Mouse (Mus musculus) liver, embryonic 13.5 days (tissue): ENCODE measurements at regions not wholly inside any gene's neighbourhood (a gene's known extent, or its start where the extent isn't known, plus 50 kb on each side); places are given as distances from the start of the nearest gene placed in this dataset.

Experiments
- ATAC-seq: fragments of 200-750 bp; cut with Nextera tagmentation; 2 replicates; pipeline ENCODE4 v1.8.0; 2017; ENCODE audit warnings: low read depth, mild to moderate bottlenecking, moderate number of reproducible peaks, moderate library complexity
- DNase-seq: peaks from one replicate; pipeline ENCODE4 v3.0.0; 2022
- H3K27ac ChIP-seq: fragments of 300-500 bp; sonication (generic); 2 replicates; pipeline ENCODE4 v1.5.1; 2015; ENCODE audit warnings: moderate library complexity, mild to moderate bottlenecking, inconsistent platforms
- H3K27me3 ChIP-seq: fragments of 300-500 bp; sonication (generic); 2 replicates; pipeline ENCODE4 v1.6.1; 2015; ENCODE audit warnings: mild to moderate bottlenecking, inconsistent platforms
- H3K36me3 ChIP-seq: fragments of 300-500 bp; sonication (generic); 2 replicates; pipeline ENCODE4 v1.6.1; 2015; ENCODE audit warnings: mild to moderate bottlenecking, inconsistent platforms
- H3K4me1 ChIP-seq: fragments of 300-500 bp; sonication (generic); replicated peaks from 2 replicates; pipeline ENCODE4 v1.6.1; 2015; ENCODE audit warnings: inconsistent platforms
- H3K4me2 ChIP-seq: fragments of 300-500 bp; sonication (generic); 2 replicates; pipeline ENCODE4 v1.6.1; 2015; ENCODE audit warnings: inconsistent platforms, mild to moderate bottlenecking, moderate library complexity
- H3K4me3 ChIP-seq: fragments of 300-500 bp; sonication (generic); replicated peaks from 2 replicates; pipeline ENCODE4 v1.5.1; 2015; ENCODE audit warnings: mild to moderate bottlenecking, inconsistent platforms
- H3K9ac ChIP-seq: fragments of 300-500 bp; sonication (generic); 2 replicates; pipeline ENCODE4 v1.6.1; 2015; ENCODE audit warnings: mild to moderate bottlenecking, inconsistent platforms
- H3K9me3 ChIP-seq: fragments of 300-500 bp; sonication (generic); replicated peaks from 2 replicates; pipeline ENCODE4 v1.6.1; 2016; ENCODE audit warnings: inconsistent platforms
- WGBS: fragments of 180-500 bp; shearing (Covaris S2); methylation state at CpG from one replicate; pipeline ENCODE4 v1.1.7; 2015; ENCODE audit not compliant: insufficient replicate concordance; 5-methylcytosine and 5-hydroxymethylcytosine counted together

GRCm38 (mm10) chr3:128028856-128029564, 132.9 kb upstream of the Fam241a start:
- WGBS, result 52% methylated on average over 11 of the region's 11 CpGs
- Histone ChIP-seq H3K9me3 (no peaks in the 10 kb centered on the region), H3K4me1 (no peaks in the 10 kb centered on the region), H3K27me3 (no peaks in the 10 kb centered on the region), H3K36me3 (no peaks in the 10 kb centered on the region), H3K27ac (no peak overlapping the region), H3K4me3 (no peak overlapping the region), H3K9ac (no peak overlapping the region), H3K4me2 (no peak overlapping the region)
- ATAC-seq, result no peak
- DNase-seq, result no peak

GRCm38 (mm10) chr3:128024856-128025255, 128.7 kb upstream of the Fam241a start:
- Histone ChIP-seq H3K9ac (no peak overlapping the region), H3K27me3 (no peaks in the 10 kb centered on the region), H3K4me2 (no peak overlapping the region), H3K36me3 (no peaks in the 10 kb centered on the region), H3K9me3 (no peaks in the 10 kb centered on the region; the same call in 1 of the 2 replicates), H3K27ac (no peak overlapping the region), H3K4me3 (no peak overlapping the region), H3K4me1 (no peaks in the 10 kb centered on the region)
- no peak for ATAC-seq
- WGBS, result 74% methylated on average over 12 of the region's 12 CpGs
- no peak for DNase-seq

DNA sequence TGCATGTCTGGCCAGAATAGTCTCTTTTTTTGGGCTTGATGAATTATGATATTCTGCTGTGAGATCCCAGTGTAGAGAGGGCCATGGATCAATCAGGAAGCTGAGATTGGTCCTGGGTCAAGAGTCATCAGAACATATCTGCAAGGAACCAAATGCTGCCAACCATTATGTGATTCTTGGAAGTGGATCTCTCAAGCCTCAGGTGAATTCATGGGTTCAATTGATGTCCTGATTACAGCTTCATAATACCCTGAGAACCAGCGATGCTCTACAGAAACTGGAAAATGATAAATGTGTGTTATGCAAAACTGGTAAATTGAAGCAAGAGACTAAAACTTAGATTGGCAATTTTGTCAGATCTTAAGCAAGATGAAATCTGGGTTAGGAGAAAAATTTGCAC, 118.8 kb upstream of the Fam241a start:
- ATAC-seq (no peak), DNase-seq (no peak)
- H3K9ac ChIP-seq, result no peak overlapping the region
- no peaks in the 10 kb centered on the region for H3K4me1 ChIP-seq
- no peaks in the 10 kb centered on the region for H3K27me3 ChIP-seq
- 73% methylated on average over 1 of the region's 1 CpGs for WGBS
- no peak overlapping the region for H3K4me3 ChIP-seq
- H3K27ac ChIP-seq, result no peak overlapping the region
- no peak overlapping the region for H3K4me2 ChIP-seq
- H3K9me3 ChIP-seq, result no peaks in the 10 kb centered on the region
- H3K36me3 ChIP-seq, result no peaks in the 10 kb centered on the region

DNA sequence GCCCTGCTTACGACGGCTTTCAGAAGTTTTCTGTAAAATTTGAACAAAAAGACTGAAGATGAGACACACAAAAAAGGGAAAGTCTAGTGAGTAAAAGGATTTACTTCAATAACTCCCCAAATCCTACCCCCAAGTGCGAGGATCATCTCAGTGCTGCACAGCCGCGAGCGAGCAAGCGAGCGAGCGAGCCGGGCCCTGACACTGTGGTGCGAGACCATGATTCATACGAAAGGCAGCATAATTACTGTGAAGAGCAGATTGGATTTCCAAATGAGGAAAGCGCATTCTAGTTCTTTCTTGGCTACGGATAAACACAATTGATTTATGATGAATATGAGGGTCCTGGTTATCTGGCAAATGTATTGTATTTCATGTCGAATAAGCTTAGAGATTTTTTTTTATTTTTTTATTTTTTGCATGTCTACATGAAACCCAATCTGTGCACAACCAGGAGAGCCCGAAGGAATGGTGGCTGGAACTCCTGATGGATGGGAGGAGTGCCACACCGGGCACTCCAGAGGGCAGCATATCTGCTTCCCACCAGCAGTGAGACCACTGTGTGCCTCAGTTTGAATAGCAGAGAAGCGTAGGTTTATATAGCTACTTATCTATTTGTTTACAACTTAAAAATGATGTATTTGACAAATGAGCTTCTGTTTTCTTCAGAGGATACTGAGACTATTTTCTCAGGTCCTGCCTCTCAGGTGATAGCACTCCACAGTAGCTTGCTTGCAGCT, 106.9 kb upstream of the Fam241a start:
- H3K36me3 ChIP-seq, result no peaks in the 10 kb centered on the region
- no peak overlapping the region for H3K4me2 ChIP-seq
- 69% methylated on average over 18 of the region's 18 CpGs for WGBS
- no peak overlapping the region for H3K4me3 ChIP-seq
- H3K9me3 ChIP-seq, result no peaks in the 10 kb centered on the region
- no peaks in the 10 kb centered on the region for H3K4me1 ChIP-seq
- no peak overlapping the region for H3K27ac ChIP-seq
- no peak overlapping the region for H3K9ac ChIP-seq
- DNase-seq, result no peak
- no peaks in the 10 kb centered on the region for H3K27me3 ChIP-seq
- no peak for ATAC-seq

DNA sequence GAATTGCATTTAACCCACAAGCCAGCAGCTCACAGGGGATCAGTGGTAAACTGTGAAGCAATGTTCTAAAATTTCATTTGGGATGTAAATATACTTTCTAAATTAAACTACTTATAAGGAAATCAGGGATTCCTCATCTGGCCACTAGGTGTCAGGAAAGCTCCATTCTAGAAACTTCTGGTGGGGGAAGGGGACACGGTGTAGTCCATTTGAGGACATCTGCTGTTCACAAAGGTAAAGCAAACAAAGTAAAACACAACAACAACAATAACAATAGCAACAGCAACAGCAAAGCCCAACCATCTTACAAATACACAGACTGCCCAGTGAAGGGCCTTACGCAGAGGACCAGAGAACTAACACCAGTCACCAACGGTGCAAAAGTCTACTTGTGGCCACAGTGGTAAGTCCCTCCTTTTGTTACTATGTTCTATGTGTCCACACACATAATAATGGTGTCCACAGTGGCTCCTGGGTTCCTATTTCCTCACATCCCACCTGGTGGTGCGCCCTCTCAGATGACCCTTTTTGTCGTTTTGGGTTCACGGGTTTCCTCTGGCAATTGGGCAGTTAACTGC, 105.9 kb upstream of the Fam241a start:
- Histone ChIP-seq H3K27me3 (no peaks in the 10 kb centered on the region), H3K27ac (no peak overlapping the region), H3K4me1 (no peaks in the 10 kb centered on the region), H3K9me3 (no peaks in the 10 kb centered on the region), H3K9ac (no peak overlapping the region), H3K4me2 (no peak overlapping the region), H3K36me3 (no peaks in the 10 kb centered on the region), H3K4me3 (no peak overlapping the region)
- ATAC-seq (no peak), DNase-seq (no peak)
- 69% methylated on average over 6 of the region's 6 CpGs for WGBS

- H3K27ac ChIP-seq, result no peak overlapping the region
- H3K4me3 ChIP-seq, result no peak overlapping the region
- no peaks in the 10 kb centered on the region for H3K4me1 ChIP-seq
- DNase-seq, result no peak
- no peaks in the 10 kb centered on the region for H3K36me3 ChIP-seq
- H3K4me2 ChIP-seq, result no peak overlapping the region
- 53% methylated on average over 7 of the region's 7 CpGs for WGBS
- no peak overlapping the region for H3K9ac ChIP-seq
- H3K27me3 ChIP-seq, result no peaks in the 10 kb centered on the region
- no peaks in the 10 kb centered on the region for H3K9me3 ChIP-seq
- no peak for ATAC-seq
Measured at GRCm38 (mm10) chr3:127995678-127996077, 99.6 kb upstream of the Fam241a start.

DNA sequence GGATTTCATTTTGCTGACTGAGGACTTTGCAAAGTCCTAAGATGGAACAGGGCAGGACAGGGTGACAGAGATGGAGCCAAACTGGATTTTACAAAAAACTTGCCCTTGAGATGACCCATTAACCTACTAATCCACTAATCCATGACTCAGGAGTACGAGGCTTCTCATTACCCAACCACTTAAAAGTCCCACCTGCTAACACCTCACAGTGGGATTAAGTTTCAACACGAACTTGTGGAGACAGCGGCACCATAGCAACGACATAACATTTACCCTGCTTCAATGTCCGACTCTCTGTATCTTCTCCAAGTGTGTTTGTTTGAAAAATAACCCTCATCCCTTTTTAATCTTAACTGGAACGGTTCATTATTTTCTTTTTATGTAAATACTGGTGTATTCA, 91.5 kb upstream of the Fam241a start:
- H3K4me2 ChIP-seq, result no peak overlapping the region
- H3K4me1 ChIP-seq, result no peaks in the 10 kb centered on the region
- H3K27me3 ChIP-seq, result no peaks in the 10 kb centered on the region
- H3K36me3 ChIP-seq, result no peaks in the 10 kb centered on the region
- 47% methylated on average over 6 of the region's 6 CpGs for WGBS
- ATAC-seq (no peak), DNase-seq (no peak)
- no peak overlapping the region for H3K4me3 ChIP-seq
- H3K9me3 ChIP-seq, result no peaks in the 10 kb centered on the region
- H3K9ac ChIP-seq, result no peak overlapping the region
- no peak overlapping the region for H3K27ac ChIP-seq

DNA sequence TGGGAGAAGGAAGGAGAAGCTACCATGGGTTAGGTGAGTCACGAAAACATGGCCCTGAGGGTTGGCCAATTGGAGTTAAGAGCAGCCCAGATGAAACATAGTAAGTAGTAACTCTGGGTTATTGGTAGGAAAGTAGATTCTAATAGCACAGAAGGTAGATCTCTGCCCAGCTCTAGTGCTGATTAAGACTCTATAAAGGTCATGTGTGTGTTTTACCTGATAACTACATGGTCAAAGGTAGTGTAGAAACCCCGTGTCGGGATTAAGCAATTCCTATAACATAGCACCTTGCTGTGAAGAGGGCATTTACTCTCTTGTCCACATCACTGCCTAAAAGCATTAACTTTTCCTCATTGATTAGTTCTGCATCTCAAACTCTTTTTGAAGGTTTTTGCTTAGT, 89.0 kb upstream of the Fam241a start:
- no peak for ATAC-seq
- Histone ChIP-seq H3K27me3 (no peaks in the 10 kb centered on the region), H3K4me1 (no peaks in the 10 kb centered on the region), H3K9me3 (no peaks in the 10 kb centered on the region), H3K9ac (no peak overlapping the region), H3K4me2 (no peak overlapping the region), H3K4me3 (no peak overlapping the region), H3K36me3 (no peaks in the 10 kb centered on the region), H3K27ac (no peak overlapping the region)
- WGBS, result 69% methylated on average over 3 of the region's 3 CpGs
- no peak for DNase-seq

DNA sequence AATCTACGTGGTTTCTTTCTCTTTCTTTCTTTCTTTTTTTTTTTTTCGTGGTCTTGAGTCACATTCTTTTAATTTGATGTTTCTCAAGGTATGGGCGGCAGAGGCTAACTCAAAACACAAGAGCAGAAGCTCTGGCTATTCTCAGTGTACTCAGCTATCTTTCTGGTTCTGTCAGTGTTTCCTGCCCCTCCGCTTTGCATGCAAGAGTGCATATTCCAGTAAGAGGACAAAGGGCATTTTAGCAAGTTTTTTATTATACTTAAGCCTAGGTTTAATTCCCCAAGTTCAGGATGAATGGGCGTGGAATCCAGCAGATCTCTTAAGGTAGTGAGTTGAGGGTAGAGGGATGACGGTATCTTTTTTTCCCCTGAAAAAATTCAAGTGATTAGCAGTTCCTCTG, 81.1 kb upstream of the Fam241a start:
- no peak for DNase-seq
- no peaks in the 10 kb centered on the region for H3K9me3 ChIP-seq
- no peak overlapping the region for H3K9ac ChIP-seq
- H3K4me1 ChIP-seq, result no peaks in the 10 kb centered on the region
- no peaks in the 10 kb centered on the region for H3K36me3 ChIP-seq
- no peak overlapping the region for H3K4me3 ChIP-seq
- no peak for ATAC-seq
- 53% methylated on average over 6 of the region's 6 CpGs for WGBS
- H3K4me2 ChIP-seq, result no peak overlapping the region
- no peak overlapping the region for H3K27ac ChIP-seq
- no peaks in the 10 kb centered on the region for H3K27me3 ChIP-seq

DNA sequence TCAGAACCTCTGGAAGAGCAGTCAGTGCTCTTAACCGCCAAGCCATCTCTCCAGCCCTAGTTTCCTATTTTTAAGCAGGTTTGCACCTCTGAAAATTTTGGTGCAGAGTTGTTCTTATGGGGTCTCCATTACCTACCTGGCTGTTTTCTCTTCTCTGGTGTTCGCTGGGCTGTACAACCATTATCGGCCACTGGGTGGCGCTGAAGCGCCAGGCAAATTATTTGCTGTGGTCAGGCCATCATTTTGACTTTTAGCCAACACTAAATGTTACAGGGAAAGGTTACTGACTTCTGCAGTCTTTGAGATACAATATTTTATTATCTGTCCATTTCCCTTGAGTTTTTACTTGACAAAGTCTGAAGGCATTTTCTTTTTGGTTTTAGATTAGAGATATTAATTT, 74.8 kb upstream of the Fam241a start:
- Histone ChIP-seq H3K27ac (no peak overlapping the region), H3K4me3 (no peak overlapping the region), H3K27me3 (no peaks in the 10 kb centered on the region), H3K4me2 (no peak overlapping the region), H3K9me3 (no peaks in the 10 kb centered on the region), H3K9ac (no peak overlapping the region), H3K36me3 (no peaks in the 10 kb centered on the region), H3K4me1 (no peaks in the 10 kb centered on the region)
- ATAC-seq (no peak), DNase-seq (peak; percentile 36)
- 2% methylated on average over 5 of the region's 5 CpGs for WGBS

GRCm38 (mm10) chr3:127967170-127967569, 71.0 kb upstream of the Fam241a start:
- WGBS, result 64% methylated on average over 10 of the region's 10 CpGs

DNA sequence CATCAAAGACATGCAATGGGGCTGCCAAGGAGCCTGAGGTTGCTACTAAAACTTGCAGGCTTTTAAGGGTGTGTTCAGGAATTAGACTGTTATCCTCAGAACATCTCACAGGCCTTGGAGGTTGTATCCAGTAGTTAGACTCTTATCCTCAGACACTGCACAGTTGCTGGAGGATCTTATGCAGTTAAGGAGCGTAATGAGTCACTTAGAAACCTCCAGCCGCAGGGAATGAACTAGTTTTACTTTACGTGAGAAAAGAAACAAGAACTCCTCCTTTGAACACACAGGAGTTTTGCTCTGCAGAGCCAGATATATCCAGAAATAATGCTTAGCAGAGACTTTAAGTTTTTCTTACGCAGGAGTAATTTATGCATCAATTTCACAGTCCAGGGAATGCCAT, 70.1 kb upstream of the Fam241a start:
- no peak overlapping the region for H3K4me2 ChIP-seq
- no peaks in the 10 kb centered on the region for H3K9me3 ChIP-seq
- no peak overlapping the region for H3K9ac ChIP-seq
- no peak overlapping the region for H3K4me3 ChIP-seq
- H3K27me3 ChIP-seq, result no peaks in the 10 kb centered on the region
- no peaks in the 10 kb centered on the region for H3K36me3 ChIP-seq
- H3K4me1 ChIP-seq, result no peaks in the 10 kb centered on the region
- no peak for ATAC-seq
- no peak for DNase-seq
- H3K27ac ChIP-seq, result no peak overlapping the region
- WGBS, result 72% methylated on average over 4 of the region's 4 CpGs

More at GRCm38 (mm10) chr3:127967170-127967569, 71.0 kb upstream of the Fam241a start:
- no peak overlapping the region for H3K9ac ChIP-seq
- ATAC-seq, result no peak
- no peaks in the 10 kb centered on the region for H3K9me3 ChIP-seq
- no peaks in the 10 kb centered on the region for H3K27me3 ChIP-seq
- H3K4me1 ChIP-seq, result no peaks in the 10 kb centered on the region
- no peak overlapping the region for H3K4me2 ChIP-seq
- no peak overlapping the region for H3K4me3 ChIP-seq
- no peak for DNase-seq
- H3K27ac ChIP-seq, result no peak overlapping the region
- no peaks in the 10 kb centered on the region for H3K36me3 ChIP-seq
